Mouse (Mus musculus) v-Abl transformed pro-B cells (cell line): ENCODE results near the gene Olfr49.

Experiments used
- in situ Hi-C, 2 experiments: fragments of 400-800 bp; cut with MboI; formaldehyde crosslinking; loops; one replicate each; pipeline ENCODE4 v1.15.1; 2025; ENCODE audit not compliant: unreplicated experiment in 2 of 2

Olfr49 gene

DNA sequence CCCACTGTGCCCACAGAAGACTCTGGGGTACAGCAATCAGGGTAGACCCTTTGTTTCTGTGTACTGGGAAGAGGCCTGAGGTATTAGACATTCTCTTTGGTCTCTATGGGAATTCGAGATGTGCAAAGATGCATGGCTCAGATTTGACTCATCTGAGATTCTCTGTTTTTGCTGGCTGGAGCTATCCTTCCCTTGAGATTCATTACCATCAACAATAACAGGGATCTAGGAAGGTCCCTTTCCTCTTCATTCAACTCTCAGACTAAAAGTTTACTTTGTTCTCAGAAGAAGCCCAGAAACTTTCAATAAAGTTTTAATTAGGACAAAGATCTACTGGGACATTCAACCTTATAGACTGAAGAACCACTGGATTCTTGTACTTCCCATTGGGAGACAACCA lies at the start of gene Olfr49:
TSS of gene Olfr49 (minus strand) at position 101 of the 400 bp plus-strand sequence.
- in situ Hi-C loops = no loop called here

DNA sequence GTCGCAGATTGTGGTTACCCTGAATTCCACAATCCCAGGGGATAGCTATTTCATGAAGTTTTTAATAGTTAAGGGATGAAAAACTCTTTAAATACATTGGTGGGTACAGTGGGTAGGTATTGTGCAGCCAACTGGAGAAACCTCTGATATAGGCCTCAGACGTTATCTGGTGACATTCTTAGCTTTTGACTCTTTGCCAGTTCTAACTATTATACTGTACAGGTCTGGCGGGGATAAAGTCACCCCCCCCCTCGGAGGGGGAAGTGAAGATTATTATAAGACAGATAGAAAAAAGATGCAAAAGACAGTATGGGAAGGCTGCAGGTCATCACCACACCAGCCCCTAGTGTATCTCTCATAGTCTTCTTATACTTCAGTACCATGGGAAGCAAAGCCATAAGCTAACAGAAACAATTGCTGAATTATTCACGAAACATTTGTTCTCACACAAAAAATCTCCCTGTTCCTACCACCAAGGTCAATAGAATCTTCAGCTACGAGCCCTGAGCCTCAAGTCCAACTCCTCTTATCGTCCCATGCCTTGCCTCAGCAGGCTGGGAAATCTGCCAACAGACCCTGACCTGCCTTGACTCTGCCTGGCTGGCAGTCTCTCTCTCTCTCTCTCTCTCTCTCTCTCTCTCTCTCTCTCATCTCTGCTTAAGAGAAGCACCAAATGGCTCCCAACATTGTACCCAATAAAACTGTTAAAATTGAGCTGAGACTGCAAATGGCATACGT lies 48.9 kb upstream of the Olfr49 start:
- in situ Hi-C loops = no loop called here

DNA sequence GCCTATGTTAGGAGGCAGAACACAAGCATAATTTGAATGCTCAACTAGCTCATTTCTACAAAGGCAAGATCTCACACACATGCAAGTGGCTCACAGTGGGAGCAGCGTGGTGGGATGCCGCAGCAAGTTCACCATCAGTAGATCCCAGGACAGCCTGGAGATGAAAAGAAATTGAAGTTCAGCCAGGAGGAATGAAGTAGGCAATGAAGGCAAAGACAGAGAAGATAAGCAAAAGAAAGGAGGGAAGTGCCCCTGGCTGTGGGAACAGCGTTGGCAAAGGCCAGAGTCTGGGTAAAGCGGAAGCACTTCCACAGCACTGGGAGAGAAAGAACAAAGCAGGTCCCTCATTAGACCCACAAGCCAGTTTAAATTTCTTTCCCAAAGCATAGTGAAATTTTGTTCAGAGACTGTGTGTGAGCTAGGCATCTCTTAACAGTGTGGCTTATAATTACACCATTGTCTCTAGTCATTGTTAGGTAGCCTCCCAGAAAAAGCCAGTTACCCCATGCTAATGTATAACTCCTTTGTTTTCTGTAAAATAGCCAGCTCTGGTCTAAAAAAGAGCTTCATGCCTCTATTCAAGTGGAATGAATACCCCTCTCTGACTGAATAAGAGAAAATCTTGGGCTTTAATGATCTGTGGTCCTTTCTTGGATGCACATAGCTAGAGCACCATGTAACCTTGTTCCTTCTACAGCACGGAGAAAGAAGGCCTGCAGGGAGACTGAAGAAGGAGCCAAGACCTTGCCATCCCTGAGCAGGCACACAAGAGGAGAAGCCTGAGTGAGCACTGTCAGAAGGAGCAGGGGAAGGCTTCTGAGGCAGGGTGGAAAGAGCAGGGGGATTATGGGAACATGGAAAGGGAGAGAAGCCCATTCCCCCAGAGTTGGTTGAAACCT lies 47.7 kb upstream of the Olfr49 start:
- in situ Hi-C loops = no loop called here

DNA sequence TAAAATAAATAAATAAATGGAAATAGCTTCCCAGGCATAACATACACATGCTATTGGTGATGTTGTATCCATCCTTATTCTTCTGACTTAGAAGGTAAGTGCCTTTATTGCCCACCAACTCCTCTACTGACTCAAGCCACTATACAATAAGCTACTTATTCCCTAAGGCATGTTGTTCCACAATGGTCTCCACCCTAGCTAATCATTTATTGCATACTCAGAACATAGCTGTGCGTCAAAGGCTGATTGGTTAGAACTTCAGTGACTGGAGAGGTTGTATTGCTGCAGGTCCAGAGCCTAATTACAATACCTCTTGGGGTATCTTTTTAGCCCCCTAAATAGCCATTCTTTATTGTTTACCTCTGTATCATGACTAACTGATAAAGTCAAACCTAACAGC lies 46.4 kb upstream of the Olfr49 start:
- in situ Hi-C loops = no loop called here

DNA sequence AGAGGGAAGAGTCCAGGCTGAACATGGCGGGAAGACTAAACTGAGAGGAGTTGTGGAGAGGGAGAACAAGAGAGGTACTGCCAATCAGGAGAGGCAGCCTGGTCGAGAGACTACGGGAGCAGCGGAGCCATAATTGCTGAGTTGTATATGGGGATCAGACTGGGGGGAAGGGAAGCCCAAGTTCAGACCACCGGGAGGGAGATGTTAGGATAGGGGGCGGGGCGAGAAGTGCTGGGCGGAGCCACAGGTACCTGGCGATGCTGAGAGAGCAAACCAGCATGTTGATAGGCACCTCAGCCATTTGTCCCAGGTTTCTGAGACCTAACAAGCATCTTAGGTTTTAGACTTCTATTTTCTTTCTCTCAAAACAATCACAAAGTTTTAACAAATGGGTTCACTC lies 44.5 kb upstream of the Olfr49 start:
- in situ Hi-C loops = loop anchor here (5.0 to 10.0 kb wide), 3 partner anchors 102 to 264 kb away; no protein-coding TSS in a partner anchor

DNA sequence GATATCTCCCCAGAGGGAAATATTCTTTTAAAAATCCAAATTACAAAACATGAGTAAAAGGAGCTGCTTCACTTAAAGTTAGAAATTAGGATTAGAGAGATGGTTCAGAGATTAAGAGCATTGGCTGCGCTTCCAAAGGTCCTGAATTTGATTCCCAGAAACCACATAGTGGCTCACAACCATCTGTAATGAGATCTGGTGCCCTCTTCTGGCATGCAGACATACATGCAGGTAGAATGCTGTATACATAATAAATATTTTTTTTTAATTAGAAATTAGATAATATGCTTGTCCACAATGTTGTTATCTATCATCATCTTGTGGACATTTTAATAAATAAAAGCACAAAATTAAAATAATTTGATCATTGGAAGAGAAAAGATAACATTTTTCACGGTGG lies 43.8 kb upstream of the Olfr49 start:
- in situ Hi-C loops = loop anchor here (5.0 to 10.0 kb wide), 3 partner anchors 101 to 264 kb away; no protein-coding TSS in a partner anchor

DNA sequence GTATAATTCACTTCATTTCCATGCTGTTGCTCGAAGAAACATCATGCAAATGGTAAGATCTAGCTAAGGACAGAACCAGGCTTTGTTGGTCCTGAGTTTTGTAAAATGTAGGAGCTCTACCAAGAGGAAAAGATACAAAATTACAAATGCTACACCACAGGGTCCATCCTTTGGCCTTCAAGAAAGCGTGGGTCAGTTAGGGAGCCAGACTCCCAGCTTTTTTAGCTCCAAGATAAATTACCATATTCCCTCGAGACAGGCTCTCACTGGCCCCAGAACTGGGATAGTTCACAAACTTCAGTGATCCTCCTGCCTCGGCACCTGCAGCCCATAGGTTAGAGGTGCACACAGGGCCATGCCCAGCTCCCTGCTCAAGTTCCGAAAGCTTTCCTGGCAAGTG lies 39.7 kb upstream of the Olfr49 start:
- in situ Hi-C loops = loop anchor here in 1 of 2 experiments (10.0 kb wide), 1 partner anchor 260 kb away; no protein-coding TSS in a partner anchor

DNA sequence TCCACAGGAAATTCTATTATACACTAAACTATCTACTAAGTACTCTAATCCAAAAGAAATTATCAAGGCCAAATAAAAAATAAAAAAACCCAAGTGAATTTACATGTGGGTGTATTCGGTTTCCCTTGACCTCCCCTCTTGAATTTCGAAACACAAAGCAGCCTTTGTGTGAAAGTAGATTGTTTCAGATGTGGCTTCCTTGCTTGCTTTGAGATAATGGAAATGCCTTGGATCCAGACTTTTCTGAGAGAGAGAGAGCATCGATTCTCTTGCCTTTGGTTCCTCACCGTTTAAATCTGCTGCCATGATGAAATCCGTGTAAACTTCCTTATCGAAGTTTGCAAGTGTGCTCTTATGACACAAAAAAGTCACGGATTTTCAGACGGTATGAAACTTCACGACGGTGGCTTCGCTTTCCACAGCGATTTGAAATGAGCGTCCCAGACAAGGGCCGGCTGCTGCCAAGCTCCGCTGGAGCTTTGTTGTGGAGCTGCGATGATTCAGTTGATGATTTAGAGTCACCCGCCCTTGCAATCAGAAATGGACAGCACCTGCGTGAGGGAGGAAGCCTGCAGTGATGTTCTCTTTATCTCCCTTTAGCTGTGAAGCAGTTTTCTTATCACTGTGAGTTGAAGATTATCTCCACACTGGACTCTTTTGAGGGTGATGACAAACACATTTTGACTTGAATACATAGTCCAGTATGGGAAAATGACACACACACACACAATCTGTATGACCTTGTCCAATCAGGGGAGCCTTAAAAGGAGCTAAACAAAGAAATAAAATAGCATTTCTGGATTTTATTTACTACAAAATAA lies 37.0 kb upstream of the Olfr49 start:
- in situ Hi-C loops = loop anchor here in 1 of 2 experiments (10.0 kb wide), 1 partner anchor 257 kb away; no protein-coding TSS in a partner anchor

DNA sequence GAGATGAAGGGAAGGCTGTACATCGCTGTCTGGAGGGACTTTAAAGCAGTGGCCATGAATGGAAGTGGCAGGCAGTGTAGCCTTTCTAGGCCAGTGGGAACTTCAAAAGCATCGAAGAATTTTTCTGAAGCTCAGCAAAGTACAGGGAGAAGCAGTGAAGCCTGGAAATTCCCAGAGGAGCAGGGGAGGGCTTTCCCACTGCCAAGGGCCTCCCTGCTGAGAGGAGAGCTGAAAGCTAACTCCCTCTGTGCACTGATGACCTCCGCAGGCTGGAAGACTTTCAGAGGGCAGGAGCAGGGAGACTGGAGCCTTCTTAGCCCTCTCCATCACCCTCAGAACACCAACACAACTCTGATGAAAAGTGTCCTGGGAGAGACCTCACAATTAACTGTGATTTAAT lies 27.0 kb upstream of the Olfr49 start:
- in situ Hi-C loops = no loop called here

DNA sequence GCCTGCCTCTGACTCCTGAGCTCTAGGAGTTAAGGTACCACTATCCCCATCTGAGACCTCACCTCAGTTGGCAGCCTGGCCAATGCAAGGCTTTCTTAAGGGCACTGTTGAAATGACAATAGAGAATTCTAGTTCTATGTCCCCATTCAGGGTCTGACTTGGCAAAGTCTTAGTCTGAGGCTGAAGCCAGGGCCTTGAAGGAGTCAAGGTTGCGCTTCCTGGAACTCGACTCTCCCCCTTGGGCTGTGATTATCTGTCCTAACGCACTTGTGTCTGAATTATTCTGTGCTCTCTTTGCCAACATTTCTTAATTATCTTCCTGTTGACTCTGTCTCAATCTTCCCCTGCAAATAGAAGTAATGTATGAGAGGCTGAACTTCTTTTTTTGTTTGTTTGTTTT lies 15.9 kb upstream of the Olfr49 start:
- in situ Hi-C loops = no loop called here

DNA sequence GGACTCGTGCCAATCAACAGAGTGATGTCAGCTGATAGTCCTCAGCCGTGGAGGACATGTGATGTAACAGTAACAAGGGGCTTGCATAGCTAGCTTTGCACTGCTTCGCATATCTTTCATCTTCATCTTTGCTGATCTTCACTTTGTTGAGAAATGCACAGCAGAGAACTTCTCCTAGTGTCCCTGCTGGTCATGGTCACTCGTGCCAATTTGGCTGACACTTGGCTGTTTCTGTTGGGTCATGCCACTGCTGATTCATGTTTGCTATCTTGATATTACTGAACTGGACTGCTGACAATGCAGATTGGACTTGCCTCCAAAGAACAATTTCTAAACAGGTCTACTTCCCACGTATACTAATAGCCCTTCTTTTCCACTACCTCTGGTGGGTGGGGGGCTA lies 15.4 kb upstream of the Olfr49 start:
- in situ Hi-C loops = no loop called here

DNA sequence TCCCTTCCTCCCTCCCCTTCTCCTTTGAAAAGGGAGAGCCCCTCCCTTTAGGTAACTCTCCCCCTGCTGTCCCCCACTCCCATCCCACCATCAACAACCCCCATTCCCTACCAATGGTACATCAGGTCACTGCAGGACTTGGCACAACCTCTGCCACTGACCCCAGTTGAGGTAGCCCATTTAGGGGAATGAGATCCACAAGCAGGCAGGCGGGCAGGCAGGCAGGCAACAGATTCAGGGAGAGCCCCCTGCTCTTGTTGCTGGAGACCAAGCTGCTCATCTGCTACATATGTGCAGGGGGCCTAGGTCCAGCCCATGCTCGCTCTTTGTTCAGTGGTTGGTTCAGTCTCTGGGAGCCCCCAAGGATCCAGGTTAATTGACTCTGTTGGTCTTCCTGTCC lies 8.3 kb downstream of the Olfr49 start:
- in situ Hi-C loops = no loop called here

DNA sequence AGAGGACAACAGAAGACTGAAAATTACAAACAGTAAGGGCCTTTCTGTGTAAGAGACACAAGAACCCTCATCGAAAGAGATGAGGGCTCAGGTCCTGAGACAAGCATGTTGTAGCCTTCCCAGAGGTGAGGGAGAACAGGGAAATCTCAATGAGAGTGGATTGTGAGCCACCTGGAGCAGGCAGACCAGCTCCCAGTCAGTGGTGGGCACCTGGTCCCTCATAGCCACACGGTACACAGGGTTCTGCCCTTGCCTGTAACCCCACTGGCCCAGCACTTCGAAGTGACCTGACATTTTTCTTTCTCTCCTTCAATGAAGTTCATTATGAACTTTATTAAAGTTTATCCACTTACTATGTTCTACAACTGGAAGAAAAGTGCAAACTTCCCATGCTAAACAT lies 12.0 kb downstream of the Olfr49 start:
- in situ Hi-C loops = no loop called here

DNA sequence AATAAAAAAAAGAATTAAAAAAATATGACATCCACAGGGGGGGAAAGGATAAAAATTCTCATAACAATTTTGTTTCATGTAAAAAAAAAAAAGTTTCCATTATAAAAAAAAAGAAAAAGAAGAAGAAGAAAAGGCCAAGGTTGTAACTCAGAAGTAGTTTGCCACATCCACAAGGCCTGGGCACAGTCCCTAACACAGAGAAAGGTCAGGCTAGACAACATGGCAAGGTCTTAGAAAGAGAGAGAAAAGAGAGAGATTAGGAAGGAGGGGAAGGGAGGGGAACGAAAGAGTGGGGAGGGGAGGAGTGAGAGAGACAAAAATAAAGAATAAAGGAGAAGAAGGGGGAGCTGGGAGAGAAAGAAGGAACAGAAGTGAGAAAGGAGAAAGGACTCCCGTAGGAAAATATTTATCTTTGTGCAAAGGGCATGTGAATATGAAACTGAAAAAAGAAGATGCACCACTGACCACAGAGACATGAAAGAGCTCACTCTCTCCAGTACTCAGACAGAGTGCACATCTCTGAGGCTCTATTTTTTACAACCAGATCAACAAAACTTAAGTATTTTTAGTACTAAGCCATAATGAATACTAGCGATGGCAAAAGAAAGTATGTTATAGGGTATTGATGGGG lies 12.6 kb downstream of the Olfr49 start:
- in situ Hi-C loops = no loop called here

DNA sequence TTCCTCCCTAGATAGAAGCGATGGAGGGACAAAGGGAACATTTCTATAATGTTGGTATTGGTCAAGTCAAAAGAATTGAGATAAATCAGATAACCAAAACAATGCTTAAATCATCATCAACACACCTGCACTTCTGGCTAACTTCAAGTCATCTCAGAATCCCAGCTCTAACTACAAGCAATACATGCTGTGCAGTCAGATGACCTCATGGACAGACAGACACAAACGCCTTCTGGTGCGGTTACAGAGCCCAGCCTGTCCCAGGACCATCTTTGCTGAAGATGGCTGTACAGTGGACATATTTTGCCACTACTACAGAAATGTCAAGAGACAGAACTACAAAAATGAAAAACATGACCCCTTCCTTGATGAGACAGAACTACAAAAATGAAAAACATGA lies 14.3 kb downstream of the Olfr49 start:
- in situ Hi-C loops = no loop called here

DNA sequence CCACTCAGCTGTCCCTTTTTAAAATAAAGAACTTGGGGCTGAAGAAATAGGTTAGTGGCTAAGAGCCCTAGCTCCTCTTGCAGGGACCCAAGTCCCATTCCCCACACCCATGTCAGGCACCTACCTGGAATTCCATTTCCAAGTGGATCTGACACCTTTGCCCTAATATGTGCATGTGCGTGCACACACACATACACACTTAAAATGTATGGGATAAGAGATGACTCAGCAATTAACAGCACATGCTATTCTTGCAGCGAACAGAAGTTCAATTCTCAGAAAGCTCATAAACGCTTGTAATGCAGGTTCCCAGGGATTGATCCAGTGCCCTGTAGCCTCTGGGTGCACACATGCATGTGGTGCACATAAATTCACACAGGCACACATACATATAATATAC lies 15.2 kb downstream of the Olfr49 start:
- in situ Hi-C loops = no loop called here

DNA sequence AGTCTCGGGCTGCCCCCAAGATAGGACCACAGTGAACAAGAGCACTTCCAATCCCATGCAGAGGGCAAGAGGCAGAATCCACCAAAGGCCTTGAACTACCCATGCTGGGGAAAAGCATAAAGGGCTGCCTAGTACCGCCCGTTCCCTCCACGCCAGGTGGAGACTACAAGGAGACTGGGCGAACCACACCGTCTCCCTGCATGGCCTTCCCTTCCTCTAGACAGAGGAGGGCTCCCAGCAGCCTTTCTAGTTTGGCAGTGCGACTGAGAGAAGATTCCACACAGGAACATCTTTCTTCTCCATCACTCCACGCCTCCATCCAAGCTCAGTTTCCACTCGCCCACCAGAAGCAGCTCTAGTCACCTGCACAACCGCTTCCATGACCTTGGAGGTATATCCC lies 16.8 kb downstream of the Olfr49 start:
- in situ Hi-C loops = no loop called here

DNA sequence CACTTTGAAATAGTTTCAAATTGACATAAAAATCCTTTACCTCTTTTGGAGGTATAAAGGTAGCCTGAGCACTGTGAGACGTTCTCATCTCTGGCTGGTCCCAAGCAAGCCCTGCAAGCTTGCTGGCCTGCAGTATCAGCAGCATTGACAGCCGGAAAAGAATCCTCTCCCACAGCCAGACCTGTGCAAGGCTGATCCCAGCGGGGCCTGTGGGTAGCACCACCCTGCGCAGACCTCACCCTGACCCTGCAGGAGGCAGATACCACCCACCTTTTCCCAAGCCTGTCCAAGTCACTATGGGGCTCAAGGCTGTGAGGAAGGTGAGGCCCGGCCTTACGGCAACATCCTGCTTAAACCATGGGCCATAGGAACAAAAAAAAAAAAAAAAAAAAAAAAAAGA lies 18.8 kb downstream of the Olfr49 start:
- in situ Hi-C loops = no loop called here

DNA sequence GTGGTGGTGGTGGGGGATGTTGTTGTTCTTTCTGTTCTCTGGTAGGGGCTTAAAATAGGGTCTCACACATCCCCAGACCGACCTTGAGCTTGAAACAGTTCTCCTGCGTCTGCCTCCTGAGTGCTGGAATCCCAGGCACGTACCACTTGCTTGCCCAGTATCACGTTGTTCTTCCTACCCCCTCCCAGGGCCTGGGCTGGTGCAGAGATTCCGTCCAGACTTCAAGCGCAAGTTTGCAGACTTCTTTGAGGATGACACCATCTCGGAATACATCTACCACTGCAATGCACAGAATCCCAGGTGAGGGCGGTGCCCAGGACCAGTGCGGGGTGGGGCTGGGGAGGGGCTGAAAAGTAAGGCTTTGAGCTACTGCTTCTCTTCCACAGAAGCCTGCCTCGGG lies 19.6 kb downstream of the Olfr49 start:
- in situ Hi-C loops = no loop called here

DNA sequence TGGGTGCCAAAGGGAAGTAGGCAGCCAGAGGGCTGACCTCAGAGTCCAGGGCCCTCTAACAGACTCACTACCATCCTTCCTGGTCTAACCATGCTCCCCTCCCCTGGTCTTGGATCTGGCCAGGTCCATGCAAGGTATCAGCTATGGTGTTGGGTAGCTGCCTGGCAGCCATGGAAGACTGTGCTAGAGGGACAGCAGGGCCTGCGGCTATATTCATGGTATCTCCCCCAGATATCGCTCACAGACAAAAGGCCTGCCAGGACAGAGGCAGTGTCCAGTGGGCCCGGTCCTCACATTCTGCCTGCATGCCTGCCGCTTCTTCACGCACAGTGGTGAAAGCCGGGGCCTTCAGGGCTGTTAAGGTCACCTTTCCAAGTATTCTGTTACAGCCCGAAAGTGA lies 20.5 kb downstream of the Olfr49 start:
- in situ Hi-C loops = no loop called here
